Mouse (Mus musculus): ENCODE data around the gene Rsrc1.

- TF ChIP-seq CTCF (IDR thresholded peaks at IDR 0.05; ENCODE audit: low read depth, low read length) (no peak), POLR2A (IDR thresholded peaks at IDR 0.05; ENCODE audit: insufficient read depth, low read length) (no peak), EP300 (IDR thresholded peaks at IDR 0.05; ENCODE audit: insufficient read depth, low read depth, low read length) (no peak)
These were observed 847 bp upstream of the Rsrc1 start for GRCm38 (mm10) chr3:66980111-66980975.
